Mouse (Mus musculus) gastrocnemius, postnatal 10 days (tissue): Measurements from ENCODE around the gene Otulin. TPM values are rescaled to one million over a fixed set of nuclear protein-coding genes. Genes with fewer than 3 reads are reported as not detected.

Experiments
- DNase-seq: peaks from one replicate; pipeline ENCODE4 v3.0.0; 2021; ENCODE audit warnings: mixed read lengths
- total RNA-seq, 2 experiments: library from RNA; stranded (reverse); gene quantifications; 2 replicates each; pipeline ENCODE4 v1.2.3; 2021

Gene Otulin
- total RNA-seq, 2 experiments from 2014 or later, result 19.5 to 22.9 TPM

DNA sequence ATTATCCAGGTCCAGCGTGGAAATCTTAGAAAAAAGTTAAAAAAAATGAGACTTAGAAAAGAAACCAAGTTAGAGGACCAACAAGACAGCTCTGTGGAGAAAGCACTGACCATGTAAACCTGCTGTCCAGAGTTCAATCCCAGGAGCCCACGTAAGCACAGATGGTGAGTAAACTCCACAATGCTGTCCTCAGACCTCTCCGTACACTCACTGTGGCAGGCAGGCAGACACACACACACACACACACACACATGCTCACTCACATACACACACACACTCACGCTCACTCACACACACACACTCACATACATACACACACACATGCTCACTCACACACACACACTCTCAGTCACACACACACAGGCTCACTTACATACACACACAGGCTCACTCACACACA is 17.2 kb downstream of the Otulin start:
- no peak for DNase-seq

DNA sequence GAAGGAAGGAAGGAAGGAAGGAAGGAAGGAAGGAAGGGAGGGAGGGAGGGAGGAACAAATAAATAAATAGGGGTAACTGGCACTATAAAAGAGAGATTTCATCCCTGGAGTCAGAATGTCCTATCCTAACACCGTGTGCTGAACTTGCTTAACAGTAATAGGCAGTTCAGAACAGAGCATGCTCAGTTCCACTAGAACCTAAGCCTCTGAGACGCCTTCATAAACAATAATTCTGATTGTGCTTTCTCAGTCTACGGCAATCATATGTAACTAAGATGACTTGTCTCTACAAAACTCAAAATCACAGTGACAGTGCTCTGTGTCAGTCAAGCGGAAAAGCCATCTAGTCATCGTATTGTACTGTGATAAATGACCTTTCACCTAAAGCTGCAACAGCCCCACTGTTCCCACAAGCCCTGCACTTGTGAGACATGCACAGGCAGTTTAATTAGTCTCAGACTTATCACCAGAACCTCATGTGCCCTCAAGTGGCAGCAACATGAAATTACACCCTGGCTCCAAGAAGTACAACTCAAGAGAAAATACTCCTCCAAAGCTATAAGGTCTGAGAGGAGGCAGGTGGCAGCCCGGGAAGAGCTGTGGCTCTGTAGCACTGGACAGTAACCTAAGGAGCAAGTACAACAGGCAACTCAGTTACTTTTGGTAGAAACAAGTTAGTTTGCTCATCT is 17.8 kb downstream of the Otulin start:
- DNase-seq, result peak; percentile 52

DNA sequence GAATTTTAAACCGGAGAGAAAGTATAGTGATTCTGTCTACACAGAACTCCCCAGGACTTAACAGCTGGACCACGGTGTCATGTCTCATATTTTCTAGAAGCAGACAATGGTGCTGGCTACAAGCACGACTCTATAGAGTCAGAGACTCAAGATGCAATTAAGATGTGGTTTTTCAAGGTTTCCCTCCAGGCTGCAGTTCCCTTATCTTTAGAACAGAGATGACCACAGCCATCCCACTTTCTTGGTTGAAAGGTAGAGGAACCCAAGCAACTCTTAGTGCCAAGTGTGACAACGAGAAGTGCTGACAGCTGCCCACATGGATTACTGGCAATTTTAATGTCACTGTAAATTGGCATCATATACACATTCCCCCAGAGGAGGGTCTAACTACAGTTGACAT is 20.9 kb downstream of the Otulin start:
- DNase-seq, result no peak

DNA sequence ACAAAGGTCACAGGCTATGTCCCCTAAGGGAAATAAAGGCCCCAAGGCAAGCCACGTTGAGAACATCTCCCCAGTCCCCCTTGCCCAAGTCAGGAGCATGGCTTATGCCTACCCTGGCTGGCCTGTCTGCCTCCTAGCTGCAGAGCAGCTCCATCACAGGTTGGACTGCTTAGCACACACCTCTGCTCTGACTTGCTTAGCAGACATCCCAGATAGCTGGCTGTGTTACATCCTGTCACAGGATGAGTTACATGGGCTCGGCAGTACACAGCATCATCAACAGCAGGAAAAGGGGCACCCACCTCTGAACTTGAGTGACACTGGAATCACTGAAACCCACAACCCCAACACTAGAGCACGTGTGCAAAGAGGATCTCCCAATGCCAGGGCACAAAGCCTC is 25.2 kb downstream of the Otulin start:
- DNase-seq, result no peak

DNA sequence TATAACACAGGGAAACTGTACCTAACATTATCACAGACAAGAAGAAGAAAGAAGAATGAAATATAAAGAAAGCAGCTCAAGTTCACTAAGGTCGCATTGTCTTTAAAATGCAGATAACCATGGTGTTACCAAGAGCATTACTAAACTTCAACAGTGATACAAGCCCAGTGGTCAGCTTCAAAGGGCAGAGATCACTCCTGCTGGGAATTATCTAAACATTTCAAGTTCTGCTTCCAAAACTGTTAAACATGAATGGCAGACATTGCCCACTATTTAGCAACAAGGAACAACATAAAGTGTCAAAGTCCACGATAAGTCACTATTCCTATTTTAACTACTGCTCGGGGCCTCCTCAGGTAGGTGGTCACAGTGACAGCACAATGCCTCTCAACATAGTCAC is 25.9 kb downstream of the Otulin start:
- DNase-seq, result no peak

DNA sequence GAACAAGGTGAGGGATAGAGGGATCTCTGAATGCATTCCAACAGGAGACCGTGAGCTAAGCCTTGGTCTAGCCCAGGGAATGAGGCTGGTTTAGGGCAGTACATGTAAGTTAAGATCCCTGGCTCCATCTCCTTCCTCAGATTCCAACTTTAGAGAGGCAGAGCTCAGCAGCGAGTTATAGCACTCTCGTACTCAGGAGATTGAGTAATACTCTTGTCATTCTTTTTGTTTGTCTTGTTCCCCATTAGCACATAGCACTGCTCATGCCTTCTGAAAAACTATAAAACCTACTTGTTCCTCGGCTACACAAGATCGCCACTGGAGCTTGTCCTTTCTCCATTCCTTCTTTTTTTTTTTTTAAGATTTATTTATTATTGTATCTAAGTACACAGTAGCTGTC is 30.0 kb downstream of the Otulin start:
- DNase-seq, result no peak

DNA sequence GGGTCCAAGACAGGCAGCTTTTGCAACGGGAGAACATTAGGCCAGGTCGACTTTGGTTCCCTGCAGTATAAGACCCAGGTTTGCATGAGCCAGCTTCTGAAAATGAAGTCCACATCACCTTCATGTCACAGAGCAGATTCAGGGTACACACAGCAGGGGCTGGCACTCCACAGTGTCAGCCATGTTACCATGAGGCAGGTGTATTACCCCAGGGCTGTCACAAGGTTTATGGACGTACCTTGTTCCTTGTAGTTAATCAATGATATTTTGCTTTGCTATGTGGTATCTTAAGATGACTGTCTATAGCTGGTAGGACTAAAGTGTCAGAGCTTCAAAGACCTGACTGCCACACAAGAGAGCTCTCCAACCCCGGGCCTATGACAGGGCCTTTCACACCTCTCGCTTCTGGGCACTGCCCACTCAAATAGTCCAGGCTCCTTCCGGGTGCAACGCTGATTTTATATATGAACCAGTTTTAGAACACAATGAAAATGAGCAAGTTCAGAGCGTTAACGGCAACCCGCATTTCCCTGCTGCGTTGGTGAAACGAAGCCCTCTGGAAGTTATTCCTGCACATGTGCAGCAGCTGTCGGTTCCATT is 31.6 kb downstream of the Otulin start:
- no peak for DNase-seq

DNA sequence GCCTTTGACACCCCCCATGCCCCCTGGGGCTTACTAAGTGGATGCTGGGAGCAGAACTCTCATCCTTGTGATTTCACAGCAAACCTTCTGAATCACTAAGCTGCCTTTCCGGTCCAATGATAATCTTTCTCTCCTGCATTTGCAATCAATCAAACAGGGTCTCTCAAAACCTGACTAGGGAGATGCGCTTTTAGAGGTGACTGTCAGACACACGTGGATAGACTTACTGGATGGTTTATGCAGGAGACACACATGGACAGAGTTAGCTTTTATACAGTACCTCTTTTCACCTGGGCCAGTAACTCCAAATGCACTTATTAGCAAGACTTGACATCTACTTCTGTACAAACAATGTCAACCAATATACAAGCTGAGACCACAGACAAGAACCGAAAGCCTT is 33.0 kb downstream of the Otulin start:
- DNase-seq, result no peak

DNA sequence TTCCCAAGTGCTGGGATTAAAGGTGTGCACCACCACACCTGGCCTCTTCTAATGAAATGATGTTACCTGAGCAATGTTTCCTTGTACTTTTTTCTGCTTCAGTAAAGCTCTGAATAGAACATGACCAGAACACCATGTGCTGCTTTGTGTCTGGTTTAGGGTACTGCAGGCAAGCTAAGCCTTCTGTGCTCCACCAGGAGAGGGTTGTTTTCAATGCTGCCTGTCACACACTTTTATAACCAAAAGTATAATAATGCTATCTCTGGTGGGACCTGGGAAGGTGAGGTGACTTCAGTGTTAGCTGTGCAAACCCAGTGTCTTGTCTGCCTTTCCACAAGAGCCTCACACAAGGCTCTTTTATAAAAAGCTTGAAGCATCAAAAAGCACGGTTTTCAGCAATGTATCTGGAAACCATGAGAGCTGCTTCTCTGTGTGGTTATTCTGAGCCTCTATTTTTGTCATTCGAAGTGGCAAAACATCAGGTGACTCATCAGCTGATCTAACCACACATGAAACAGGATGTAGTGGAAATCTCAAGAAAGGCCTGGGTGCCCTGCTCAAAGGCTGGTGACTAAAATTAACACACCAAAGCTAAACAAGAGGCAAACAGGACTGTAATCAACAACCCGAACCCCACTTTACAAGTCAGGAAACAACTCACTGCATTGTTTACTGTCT is 33.9 kb downstream of the Otulin start:
- no peak for DNase-seq

DNA sequence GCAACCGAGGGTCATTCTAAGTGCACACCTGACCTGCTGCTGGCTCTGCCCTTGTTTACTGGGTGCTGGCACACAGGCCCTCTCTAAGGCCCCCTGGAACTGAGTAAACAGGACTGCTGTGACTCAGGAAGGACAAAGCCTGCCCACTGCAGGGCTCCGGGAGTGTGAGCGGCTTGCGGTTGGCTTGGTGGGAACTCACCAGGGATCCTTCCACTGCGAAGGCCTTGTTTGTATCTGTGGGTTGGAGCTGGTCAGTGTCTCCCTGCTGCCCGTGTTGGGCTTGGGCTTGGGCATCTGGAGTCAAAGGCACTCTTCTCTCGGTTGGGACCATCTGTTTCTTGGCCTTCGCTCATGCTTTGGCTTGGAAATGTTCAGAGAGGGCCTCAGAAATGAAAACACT is 34.9 kb downstream of the Otulin start:
- no peak for DNase-seq

DNA sequence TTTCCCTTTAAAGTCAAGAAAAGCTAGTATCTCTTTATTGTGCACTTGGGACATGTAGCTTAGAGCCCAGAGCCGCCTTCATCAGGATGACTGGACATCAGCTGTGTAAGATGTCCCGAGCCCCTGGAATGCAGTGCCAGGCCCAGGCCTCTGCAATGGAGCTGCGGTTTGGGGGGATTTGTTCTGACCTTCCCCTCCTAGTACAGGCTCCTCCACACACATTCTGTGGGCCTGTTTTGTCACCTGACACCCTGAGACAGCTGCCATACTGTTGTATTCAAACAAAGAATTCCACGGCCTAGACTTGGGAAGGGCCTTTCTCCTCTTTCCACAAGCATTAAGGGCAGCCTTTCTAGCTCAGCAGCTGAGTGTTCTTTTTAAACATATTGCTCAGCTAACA is 35.5 kb downstream of the Otulin start:
- no peak for DNase-seq

DNA sequence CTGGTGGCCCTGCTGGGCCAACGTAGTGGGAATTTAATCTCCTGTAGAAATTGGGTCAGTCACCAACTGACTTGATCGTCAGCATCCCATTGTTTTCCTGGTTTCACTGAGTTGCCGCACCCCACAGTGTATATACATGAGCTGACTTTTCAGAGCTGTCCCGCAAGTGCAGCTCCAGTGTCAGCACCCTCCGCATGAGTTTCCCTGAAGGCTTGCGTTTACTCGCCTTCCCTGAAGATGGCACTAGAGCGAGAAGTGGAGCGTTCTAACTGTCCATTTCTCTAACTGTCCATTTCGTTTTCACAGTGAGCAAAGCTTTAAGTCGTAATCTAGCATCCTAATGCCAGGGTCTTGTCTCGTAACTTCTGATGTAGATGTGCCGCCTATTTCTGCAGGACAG is 36.8 kb downstream of the Otulin start:
- DNase-seq, result no peak

DNA sequence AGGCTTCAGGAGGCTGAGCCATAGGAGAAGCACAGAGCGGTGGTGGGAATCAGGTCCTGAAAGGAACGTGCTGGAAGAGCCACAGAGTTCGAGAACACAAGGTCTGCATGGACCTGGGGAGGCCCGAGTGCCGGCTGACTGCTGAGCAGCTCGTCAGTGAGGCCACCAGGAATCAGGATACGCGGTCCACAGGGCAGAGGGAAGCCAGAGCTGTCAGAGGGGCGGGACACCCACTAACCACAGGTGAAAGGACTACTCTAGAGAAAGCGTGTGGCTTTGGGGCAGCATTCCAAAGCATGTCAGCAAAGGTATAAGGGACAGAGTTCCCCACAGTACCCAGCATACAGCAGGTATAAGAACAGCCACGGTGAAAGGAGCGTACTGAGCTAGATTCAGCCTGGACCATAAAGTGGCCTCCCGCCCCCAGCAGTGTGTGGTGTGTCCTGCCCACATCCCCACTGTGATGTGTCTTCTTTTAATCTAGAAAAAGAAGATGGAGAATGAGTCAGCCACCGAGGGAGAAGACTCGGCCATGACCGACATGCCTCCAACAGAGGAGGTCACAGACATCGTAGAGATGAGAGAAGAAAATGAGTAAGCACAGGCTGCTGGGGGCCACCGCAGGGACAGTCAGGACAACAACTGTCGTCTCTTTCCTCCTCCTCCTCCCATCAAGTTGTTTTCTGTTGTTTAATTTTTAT is 37.7 kb downstream of the Otulin start:
- no peak for DNase-seq

DNA sequence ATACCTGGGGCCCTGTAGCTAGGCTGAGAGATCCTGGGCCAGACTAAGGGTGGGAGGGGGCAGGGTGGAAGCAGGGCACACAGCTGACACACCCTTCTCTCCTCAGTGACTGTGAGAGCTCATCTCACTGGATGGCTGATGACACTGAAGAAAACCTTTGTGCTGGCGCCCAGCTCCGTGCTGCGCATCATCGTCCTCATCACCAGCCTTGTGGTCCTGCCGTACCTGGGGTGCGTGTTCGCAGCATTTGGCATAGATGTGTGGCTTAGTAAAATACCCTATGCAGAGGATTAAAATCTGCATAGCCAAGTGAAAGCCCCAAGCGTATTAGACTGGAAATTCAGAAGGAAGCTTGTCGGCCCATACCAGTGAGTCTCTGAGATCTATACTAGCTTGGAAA is 39.7 kb downstream of the Otulin start:
- DNase-seq, result no peak

DNA sequence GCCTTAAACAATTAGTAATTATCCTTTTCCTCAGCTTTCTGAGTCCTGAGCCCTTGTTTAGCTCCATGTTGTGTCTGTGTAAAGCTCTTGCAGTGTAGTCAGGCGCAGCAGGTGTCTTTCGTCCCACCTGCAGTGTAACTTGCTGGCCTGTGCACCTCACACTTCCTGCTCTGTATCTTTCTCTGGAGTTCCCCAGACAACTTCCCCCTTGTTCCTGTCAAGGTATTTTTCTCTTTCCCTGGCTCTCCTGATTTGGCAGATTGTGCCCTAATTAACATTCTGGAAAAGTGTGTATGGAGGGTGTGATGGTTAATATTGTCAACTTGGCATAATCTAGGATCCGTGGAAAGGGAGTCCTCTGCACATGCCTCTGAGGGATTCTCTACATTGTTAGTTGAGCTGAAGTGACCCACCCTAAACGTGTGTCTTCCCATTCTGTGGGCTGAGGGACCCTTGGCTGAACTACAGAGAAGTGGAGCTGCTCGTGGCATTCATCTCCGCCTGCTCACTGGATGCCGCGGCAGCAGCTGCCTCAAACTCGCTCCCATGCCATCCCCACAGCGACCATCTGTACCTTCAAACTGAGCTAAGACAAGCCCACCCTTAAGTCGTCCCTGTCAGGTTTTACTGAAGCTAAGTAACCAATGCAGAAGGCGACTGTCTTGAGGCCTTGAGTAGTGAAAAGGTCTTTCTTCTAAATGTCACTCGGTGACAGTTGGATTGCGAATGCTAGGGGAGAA is 42.2 kb downstream of the Otulin start:
- no peak for DNase-seq

DNA sequence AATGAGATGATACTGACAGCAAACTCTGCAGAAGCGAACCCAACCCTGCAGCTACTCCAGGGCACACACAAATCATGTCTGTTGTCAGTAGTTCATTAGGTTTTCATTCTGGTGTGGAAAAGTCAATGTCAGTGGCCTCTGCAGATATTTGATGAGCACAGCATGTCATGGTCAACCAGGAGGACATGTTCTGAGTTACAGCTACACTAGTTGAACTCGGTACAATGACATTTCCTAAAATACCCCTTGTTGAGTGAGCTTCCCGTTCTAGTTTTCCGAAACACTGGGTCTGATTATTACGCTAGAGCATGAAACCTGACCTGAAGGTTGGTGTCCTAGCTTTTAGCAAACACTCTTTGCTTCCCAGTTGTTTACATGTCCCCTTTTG is 44.4 kb downstream of the Otulin start:
- DNase-seq, result no peak

DNA sequence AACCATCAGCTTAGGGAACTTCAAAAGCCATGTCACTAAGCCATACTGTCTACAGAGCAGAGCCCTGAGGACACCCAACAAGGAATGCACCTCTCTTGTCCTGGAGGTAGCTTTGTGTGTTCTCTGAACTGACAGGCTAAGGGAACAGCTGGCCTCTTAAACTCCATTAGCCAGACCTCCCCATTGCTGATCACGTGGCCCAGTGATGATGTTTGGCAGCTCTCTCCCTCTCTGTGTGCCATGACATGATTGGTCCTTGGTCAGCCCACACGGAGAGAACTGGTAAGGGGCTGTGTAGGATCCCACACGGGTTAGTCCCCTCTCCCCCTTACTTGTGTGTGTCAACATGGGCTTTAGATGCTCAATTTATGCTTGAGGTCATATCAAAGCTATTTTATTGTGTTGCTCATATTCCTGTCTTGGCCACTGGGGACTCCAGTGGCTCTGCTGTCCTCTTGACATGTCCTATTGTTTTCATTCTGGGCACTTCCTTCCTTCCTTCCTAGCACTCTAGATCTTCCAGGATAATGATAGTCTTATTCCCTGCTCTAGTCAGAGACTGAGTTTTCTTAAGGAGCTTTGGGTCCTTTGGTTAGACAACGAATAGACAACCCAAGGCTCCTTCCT is 44.9 kb downstream of the Otulin start:
- no peak for DNase-seq

DNA sequence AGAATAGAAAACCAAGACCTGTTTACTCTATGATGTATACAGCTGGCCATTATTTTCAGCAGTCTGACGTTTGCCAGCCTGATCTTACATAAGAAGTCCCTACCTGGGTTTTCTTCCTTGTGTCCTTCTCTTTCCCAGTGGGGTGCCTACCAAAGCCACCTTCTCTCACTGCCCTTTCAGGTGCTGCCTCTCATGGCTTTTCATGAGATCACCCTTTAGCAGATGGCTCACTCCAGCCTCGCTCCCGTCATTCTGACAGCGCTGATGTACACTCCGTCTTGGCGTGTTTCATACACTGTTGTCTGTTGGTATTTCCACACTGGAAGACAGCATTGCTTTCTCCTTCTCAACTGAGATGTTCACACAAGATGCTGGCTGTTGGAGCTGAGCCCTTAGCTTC is 46.9 kb downstream of the Otulin start:
- no peak for DNase-seq

DNA sequence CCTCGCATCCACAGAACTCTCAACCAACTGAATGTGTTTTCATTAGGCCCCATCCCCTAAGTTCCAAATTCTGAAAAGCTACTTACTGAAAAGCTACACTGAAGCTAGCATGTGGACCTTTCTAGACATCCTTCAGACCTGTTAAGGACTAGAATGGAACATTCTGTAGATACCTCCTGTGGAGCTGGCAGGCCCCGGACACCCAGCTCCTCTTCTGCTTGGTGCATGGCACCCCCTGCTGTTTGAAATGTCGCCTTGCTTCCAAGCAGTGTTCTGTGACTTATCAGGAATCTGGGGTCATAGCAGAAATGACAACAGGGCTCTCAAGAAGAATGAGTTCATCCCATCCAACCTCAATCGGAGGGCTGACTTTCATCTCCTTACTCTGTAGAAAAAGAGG is 47.5 kb downstream of the Otulin start:
- peak; percentile 67 for DNase-seq

DNA sequence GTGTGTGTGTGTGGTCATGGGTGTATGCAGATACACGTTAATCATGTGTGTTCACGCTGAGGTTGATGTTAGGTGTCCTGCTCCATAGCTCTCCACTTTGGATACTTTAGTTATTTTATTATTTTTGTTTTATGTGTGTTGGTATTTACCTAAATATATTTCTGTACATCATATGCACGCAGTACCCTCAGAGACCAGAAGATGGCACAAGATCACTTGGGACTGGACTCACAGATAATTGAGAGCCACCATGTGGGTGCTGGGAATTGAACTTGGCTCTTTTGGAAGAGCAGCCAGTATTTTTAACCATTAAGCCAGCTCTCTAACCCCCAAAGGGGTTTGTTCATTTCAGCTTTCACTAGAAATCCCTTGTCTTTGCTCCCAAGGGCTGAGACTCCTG is 48.1 kb downstream of the Otulin start:
- DNase-seq, result no peak

DNA sequence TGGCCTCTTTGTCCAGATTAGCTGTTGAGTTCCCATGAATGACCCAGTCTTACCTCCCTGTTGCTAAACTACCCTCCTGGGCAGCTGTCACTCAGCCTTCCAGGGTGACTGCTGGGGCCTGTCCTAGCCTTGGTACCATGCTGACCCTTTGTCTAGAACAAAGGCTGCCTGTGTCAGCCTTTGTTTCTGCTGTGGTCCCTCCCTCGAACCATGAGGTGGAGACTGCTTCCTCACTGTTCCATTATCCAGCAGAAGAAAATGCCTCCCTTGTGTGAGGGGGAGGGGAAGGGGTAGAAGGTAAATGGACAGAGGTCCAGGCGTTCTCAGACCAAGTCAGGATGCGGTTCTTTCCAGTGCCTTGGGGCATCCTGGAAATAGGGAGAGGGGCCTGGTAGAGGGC is 48.9 kb downstream of the Otulin start:
- no peak for DNase-seq

DNA sequence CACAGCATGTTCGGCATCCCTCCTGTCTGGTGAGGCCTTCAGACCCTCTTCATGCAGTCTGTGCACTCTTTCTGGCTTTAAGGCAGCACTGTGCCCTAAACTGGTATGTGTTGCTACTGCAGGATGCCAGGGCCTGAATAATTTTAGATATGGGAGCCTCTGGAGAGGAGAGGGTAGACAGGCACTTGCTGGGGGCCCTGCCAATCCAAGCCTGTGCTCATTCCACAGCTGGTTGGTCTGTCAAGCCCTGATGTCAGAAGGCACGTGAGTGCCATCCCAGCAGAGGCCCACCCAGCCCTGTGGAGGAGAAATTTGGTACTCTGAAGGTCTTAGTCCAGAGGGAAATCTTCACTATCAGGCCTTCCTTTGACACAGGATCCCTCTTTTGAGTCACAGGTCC is 49.7 kb downstream of the Otulin start:
- DNase-seq, result no peak
